Mouse (Mus musculus): ENCODE data around the gene Acap1. TPM values are rescaled to one million over a fixed set of nuclear protein-coding genes. Genes with fewer than 3 reads are reported as not detected.

Gene Acap1
- polyA plus RNA-seq, 1 experiment from 2014 or later, result 19.9 TPM

DNA sequence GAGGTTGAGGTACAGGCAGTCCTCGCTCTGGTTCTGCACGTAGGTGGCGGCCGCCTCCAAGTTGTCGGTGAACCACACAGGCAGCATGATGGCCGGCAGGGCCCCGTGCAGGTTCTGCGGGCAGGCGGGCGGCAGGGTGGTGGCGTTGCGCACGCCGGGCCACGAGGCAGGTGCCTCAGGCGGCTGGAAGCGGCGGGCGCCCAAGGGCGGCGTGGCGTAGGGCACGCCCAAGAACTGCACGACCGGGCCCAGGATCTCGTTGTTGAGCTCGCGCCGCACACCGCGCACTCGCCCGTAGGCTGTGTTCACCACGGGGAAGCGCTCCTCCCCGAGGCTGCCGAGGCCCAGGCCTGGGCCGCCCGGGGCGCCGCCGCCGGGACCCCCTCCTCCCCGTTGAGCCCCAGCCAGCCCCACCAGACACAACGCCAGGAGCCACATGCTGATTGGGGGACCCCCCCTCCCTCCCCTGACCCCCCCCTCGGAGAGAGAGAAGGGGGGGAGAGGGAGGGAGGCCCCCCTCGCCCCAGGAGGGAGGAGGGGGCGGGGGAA, 61.3 kb downstream of the Acap1 start:
- peaks cover 21% of the 10 kb centered on the region for H3K4me1 ChIP-seq (ENCODE audit: control insufficient read depth, insufficient read depth, low read length)
- ATAC-seq (replicated peaks; ENCODE audit: extremely low read depth, insufficient read depth, low FRiP score), result no peak
- H3K27ac ChIP-seq (ENCODE audit: low read length), result no peak overlapping the region
- WGBS, result 8% methylated on average over 30 of the region's 48 CpGs
- H3K36me3 ChIP-seq (ENCODE audit: control insufficient read depth, insufficient read depth), result no peaks in the 10 kb centered on the region
- H3K9me3 ChIP-seq (replicated peaks; ENCODE audit: control insufficient read depth, low read length), result no peaks in the 10 kb centered on the region
- H3K27me3 ChIP-seq (ENCODE audit: control insufficient read depth, insufficient read depth, low read length), result peaks cover 28% of the 10 kb centered on the region
- H3K4me3 ChIP-seq (ENCODE audit: low read length), result peak overlapping the region; percentile 50
- H3K4me2 ChIP-seq (ENCODE audit: low read depth, low read length), result peak overlapping the region; percentile 80
- H3K9ac ChIP-seq (ENCODE audit: low read length), result peak overlapping the region; percentile 73

DNA sequence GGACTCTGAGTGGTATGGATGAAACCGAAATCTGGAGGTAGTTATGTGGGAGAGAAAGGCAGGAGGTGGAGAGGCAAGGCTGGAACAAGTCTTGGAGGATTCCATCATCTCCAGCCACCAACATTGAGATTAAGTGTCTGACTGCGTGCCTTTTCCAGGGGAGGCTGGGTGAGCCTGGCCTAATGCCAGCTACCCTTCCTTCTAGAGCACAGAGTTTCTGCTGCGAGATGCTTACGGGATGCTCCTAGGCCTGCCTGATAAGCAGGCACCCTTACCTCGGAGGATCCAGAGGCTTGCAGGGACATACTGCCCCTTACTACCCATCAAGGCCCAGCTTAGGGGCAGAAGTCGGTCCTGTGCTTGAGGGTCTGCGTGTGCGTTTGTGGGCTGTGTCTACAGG, 61.8 kb downstream of the Acap1 start:
- Histone ChIP-seq H3K9ac (ENCODE audit: low read length) (peak overlapping the region; percentile 73), H3K9me3 (replicated peaks; ENCODE audit: control insufficient read depth, low read length) (no peaks in the 10 kb centered on the region), H3K27ac (ENCODE audit: low read length) (no peak overlapping the region), H3K36me3 (ENCODE audit: control insufficient read depth, insufficient read depth) (no peaks in the 10 kb centered on the region), H3K27me3 (ENCODE audit: control insufficient read depth, insufficient read depth, low read length) (peaks cover 28% of the 10 kb centered on the region), H3K4me1 (ENCODE audit: control insufficient read depth, insufficient read depth, low read length) (peaks cover 18% of the 10 kb centered on the region), H3K4me2 (ENCODE audit: low read depth, low read length) (peak overlapping the region; percentile 80), H3K4me3 (ENCODE audit: low read length) (peak overlapping the region; percentile 50)
- no peak for ATAC-seq (replicated peaks; ENCODE audit: extremely low read depth, insufficient read depth, low FRiP score)
- 36% methylated on average over 8 of the region's 8 CpGs for WGBS

Small RNA genes within 50 kb of the gene (microRNA-seq; reads per million reads assigned to microRNA genes)
- gene Mir6924, result not detected

Other genes with a start within 250 kb of the Acap1 start
- not detected in 2 replicates for gene Sox15, start 240.2 kb downstream of the Acap1 start, polyA plus RNA-seq (2015; fragmentation: Nextera tagmentation; extraction: Ambion mirVana)
- 40.1 and 44.0 TPM in 2 replicates for gene Mpdu1, start 232.9 kb downstream of the Acap1 start, polyA plus RNA-seq (2015; fragmentation: Nextera tagmentation; extraction: Ambion mirVana)
- gene Cd68, start 229.4 kb downstream of the Acap1 start, polyA plus RNA-seq (2015; fragmentation: Nextera tagmentation; extraction: Ambion mirVana), result 10.0 and 12.3 TPM in 2 replicates
- gene Eif4a1, start 223.1 kb downstream of the Acap1 start, polyA plus RNA-seq (2015; fragmentation: Nextera tagmentation; extraction: Ambion mirVana), result 337 and 346 TPM in 2 replicates
- 55.8 and 58.0 TPM in 2 replicates for gene Senp3, start 213.5 kb downstream of the Acap1 start, polyA plus RNA-seq (2015; fragmentation: Nextera tagmentation; extraction: Ambion mirVana)
- gene Tnfsf13, start 209.8 kb downstream of the Acap1 start, polyA plus RNA-seq (2015; fragmentation: Nextera tagmentation; extraction: Ambion mirVana), result 0.45 and 0.85 TPM in 2 replicates
- gene Tnfsf12, start 199.7 kb downstream of the Acap1 start, polyA plus RNA-seq (2015; fragmentation: Nextera tagmentation; extraction: Ambion mirVana), result 5.9 and 7.8 TPM in 2 replicates
- 3.1 and 3.5 TPM in 2 replicates for gene Tnfsfm13, start 199.4 kb downstream of the Acap1 start, polyA plus RNA-seq (2015; fragmentation: Nextera tagmentation; extraction: Ambion mirVana)
- gene Polr2a, start 136.9 kb downstream of the Acap1 start, polyA plus RNA-seq (2015; fragmentation: Nextera tagmentation; extraction: Ambion mirVana), result 13.8 and 16.9 TPM in 2 replicates
- gene Slc35g3, start 133.6 kb downstream of the Acap1 start, polyA plus RNA-seq (2015; fragmentation: Nextera tagmentation; extraction: Ambion mirVana), result 0.16 and 0.18 TPM in 2 replicates
- 3.6 TPM in 2 replicates for gene Zbtb4, start 129.6 kb downstream of the Acap1 start, polyA plus RNA-seq (2015; fragmentation: Nextera tagmentation; extraction: Ambion mirVana)
- gene Chrnb1, start 99.6 kb downstream of the Acap1 start, polyA plus RNA-seq (2015; fragmentation: Nextera tagmentation; extraction: Ambion mirVana), result 5.8 and 6.0 TPM in 2 replicates
- gene Fgf11, start 93.7 kb downstream of the Acap1 start, polyA plus RNA-seq (2015; fragmentation: Nextera tagmentation; extraction: Ambion mirVana), result 2.2 and 3.0 TPM in 2 replicates
- 3.1 TPM in 2 replicates for gene Tmem102, start 89.9 kb downstream of the Acap1 start, polyA plus RNA-seq (2015; fragmentation: Nextera tagmentation; extraction: Ambion mirVana)
- not detected in 2 replicates for gene Gm39566, start 80.2 kb downstream of the Acap1 start, polyA plus RNA-seq (2015; fragmentation: Nextera tagmentation; extraction: Ambion mirVana)
- gene Spem2, start 77.1 kb downstream of the Acap1 start, polyA plus RNA-seq (2015; fragmentation: Nextera tagmentation; extraction: Ambion mirVana), result not detected in 2 replicates
- gene Spem1, start 73.4 kb downstream of the Acap1 start, polyA plus RNA-seq (2015; fragmentation: Nextera tagmentation; extraction: Ambion mirVana), result not detected in 2 replicates
- gene Nlgn2, start 57.8 kb downstream of the Acap1 start, polyA plus RNA-seq (2015; fragmentation: Nextera tagmentation; extraction: Ambion mirVana), result 1.6 and 2.0 TPM in 2 replicates
- 258 and 323 TPM in 2 replicates for gene Tmem256, start 57.0 kb downstream of the Acap1 start, polyA plus RNA-seq (2015; fragmentation: Nextera tagmentation; extraction: Ambion mirVana)
- gene Plscr3, start 49.2 kb downstream of the Acap1 start, polyA plus RNA-seq (2015; fragmentation: Nextera tagmentation; extraction: Ambion mirVana), result 72.1 and 74.9 TPM in 2 replicates
- 0.26 and 0.90 TPM in 2 replicates for gene Tnk1, start 36.8 kb downstream of the Acap1 start, polyA plus RNA-seq (2015; fragmentation: Nextera tagmentation; extraction: Ambion mirVana)
- gene Tmem95, start 17.5 kb downstream of the Acap1 start, polyA plus RNA-seq (2015; fragmentation: Nextera tagmentation; extraction: Ambion mirVana), result not detected in 2 replicates
- gene Kctd11, start 14.1 kb downstream of the Acap1 start, polyA plus RNA-seq (2015; fragmentation: Nextera tagmentation; extraction: Ambion mirVana), result 3.9 and 4.3 TPM in 2 replicates
- 4.1 and 4.4 TPM in 2 replicates for gene 2810408A11Rik, start 5.4 kb upstream of the Acap1 start, polyA plus RNA-seq (2015; fragmentation: Nextera tagmentation; extraction: Ambion mirVana)
- gene Neurl4, start 5.5 kb upstream of the Acap1 start, polyA plus RNA-seq (2015; fragmentation: Nextera tagmentation; extraction: Ambion mirVana), result 7.4 and 8.7 TPM in 2 replicates
- 50.1 and 51.2 TPM in 2 replicates for gene Gps2, start 18.3 kb upstream of the Acap1 start, polyA plus RNA-seq (2015; fragmentation: Nextera tagmentation; extraction: Ambion mirVana)
- gene Eif5a, start 26.4 kb upstream of the Acap1 start, polyA plus RNA-seq (2015; fragmentation: Nextera tagmentation; extraction: Ambion mirVana), result 1,137 and 1,317 TPM in 2 replicates
- gene Ybx2, start 40.3 kb upstream of the Acap1 start, polyA plus RNA-seq (2015; fragmentation: Nextera tagmentation; extraction: Ambion mirVana), result 5.3 and 7.3 TPM in 2 replicates
- gene Slc2a4, start 52.6 kb upstream of the Acap1 start, polyA plus RNA-seq (2015; fragmentation: Nextera tagmentation; extraction: Ambion mirVana), result 56.1 and 58.4 TPM in 2 replicates
- 7.5 and 14.4 TPM in 2 replicates for gene Cldn7, start 69.2 kb upstream of the Acap1 start, polyA plus RNA-seq (2015; fragmentation: Nextera tagmentation; extraction: Ambion mirVana)
- gene Ctdnep1, start 85.6 kb upstream of the Acap1 start, polyA plus RNA-seq (2015; fragmentation: Nextera tagmentation; extraction: Ambion mirVana), result 23.9 and 25.0 TPM in 2 replicates
- 111 and 116 TPM in 2 replicates for gene Elp5, start 87.0 kb upstream of the Acap1 start, polyA plus RNA-seq (2015; fragmentation: Nextera tagmentation; extraction: Ambion mirVana)
- gene Gabarap, start 95.6 kb upstream of the Acap1 start, polyA plus RNA-seq (2015; fragmentation: Nextera tagmentation; extraction: Ambion mirVana), result 421 and 428 TPM in 2 replicates
- 42.0 and 43.9 TPM in 2 replicates for gene Phf23, start 100.2 kb upstream of the Acap1 start, polyA plus RNA-seq (2015; fragmentation: Nextera tagmentation; extraction: Ambion mirVana)
- gene Dvl2, start 105.1 kb upstream of the Acap1 start, polyA plus RNA-seq (2015; fragmentation: Nextera tagmentation; extraction: Ambion mirVana), result 17.1 and 19.2 TPM in 2 replicates
- gene Acadvl, start 119.9 kb upstream of the Acap1 start, polyA plus RNA-seq (2015; fragmentation: Nextera tagmentation; extraction: Ambion mirVana), result 276 and 298 TPM in 2 replicates
- gene Dlg4, start 121.4 kb upstream of the Acap1 start, polyA plus RNA-seq (2015; fragmentation: Nextera tagmentation; extraction: Ambion mirVana), result 4.6 and 4.7 TPM in 2 replicates
- not detected in 2 replicates for gene Asgr1, start 158.5 kb upstream of the Acap1 start, polyA plus RNA-seq (2015; fragmentation: Nextera tagmentation; extraction: Ambion mirVana)
- 0.22 TPM in 1 of 2 replicates, not detected in the other for gene Asgr2, start 197.1 kb upstream of the Acap1 start, polyA plus RNA-seq (2015; fragmentation: Nextera tagmentation; extraction: Ambion mirVana)
- gene Mgl2, start 234.8 kb upstream of the Acap1 start, polyA plus RNA-seq (2015; fragmentation: Nextera tagmentation; extraction: Ambion mirVana), result 0.64 and 1.1 TPM in 2 replicates

Data from heart, embryonic 16.5 days (tissue).